ENCODE assay signal across 27 mouse cellular contexts in genomic region chr13:81840646-81841045, GRCm38 (mm10).
"Had no signal": no experiment of that assay in that cellular context is flagged by ENCODE, and none has a peak within 500 bp of the region (broad histone marks: within the 10 kb centered on the region; RNA-seq: fewer than 3 reads in every experiment).

No protein-coding gene starts in this region.

- H3K9ac ChIP-seq: heart, embryonic 12.5 days; hindbrain, embryonic 12.5 days; hindbrain, embryonic 14.5 days; intestine, embryonic 15.5 days; limb, embryonic 13.5 days; limb, embryonic 15.5 days; liver, embryonic 12.5 days; liver, embryonic 14.5 days had no signal

- H3K4me1 ChIP-seq: heart, embryonic 10.5 days; heart, embryonic 12.5 days; hindbrain, embryonic 10.5 days; hindbrain, embryonic 12.5 days; intestine, embryonic 15.5 days; limb, embryonic 13.5 days; limb, embryonic 15.5 days; liver, embryonic 12.5 days had no signal

- H3K4me2 ChIP-seq: heart, embryonic 12.5 days; hindbrain, embryonic 12.5 days; hindbrain, embryonic 14.5 days; intestine, embryonic 15.5 days; limb, embryonic 13.5 days; limb, embryonic 15.5 days; liver, embryonic 12.5 days had no signal

- H3K27ac ChIP-seq: gastrocnemius, adult 2 months; heart, embryonic 10.5 days; hindbrain, embryonic 10.5 days; hindbrain, embryonic 12.5 days; hindbrain, embryonic 14.5 days; intestine, embryonic 15.5 days; kidney, postnatal 0 days; layer of hippocampus, adult 2 months; limb, embryonic 13.5 days; limb, embryonic 15.5 days; liver, embryonic 12.5 days; liver, embryonic 14.5 days had no signal

- H3K36me3 ChIP-seq: heart, embryonic 10.5 days; heart, embryonic 12.5 days; hindbrain, embryonic 10.5 days; hindbrain, embryonic 12.5 days; intestine, embryonic 15.5 days; limb, embryonic 13.5 days; limb, embryonic 15.5 days; liver, embryonic 12.5 days had no signal

- H3K9me3 ChIP-seq: heart, embryonic 10.5 days; heart, embryonic 12.5 days; hindbrain, embryonic 10.5 days; hindbrain, embryonic 12.5 days; intestine, embryonic 15.5 days; limb, embryonic 13.5 days; limb, embryonic 15.5 days; liver, embryonic 12.5 days had no signal

- H3K4me3 ChIP-seq: gastrocnemius, adult 2 months; heart, embryonic 10.5 days; heart, embryonic 12.5 days; hindbrain, embryonic 10.5 days; hindbrain, embryonic 12.5 days; intestine, embryonic 15.5 days; layer of hippocampus, adult 2 months; limb, embryonic 13.5 days; limb, embryonic 15.5 days; liver, embryonic 12.5 days had no signal

- ATAC-seq: hindbrain, embryonic 16.5 days; inflammation-experienced regulatory T-cells, adult 6 months; intestine, embryonic 15.5 days; intestine, postnatal 0 days; liver, embryonic 12.5 days had no signal

- DNase-seq: gastrocnemius, adult 2 months; gastrocnemius, postnatal 10 days; gastrocnemius, postnatal 25 days; heart, postnatal 10 days; heart, postnatal 4 days; kidney, adult 18-20 months; kidney, adult 8-10 months; kidney, postnatal 25 days; kidney, postnatal 4 days; layer of hippocampus, adult 9-11 months; layer of hippocampus, postnatal 36 days; left cerebral cortex, postnatal 4 days had no signal

- H3K27me3 ChIP-seq: heart, embryonic 12.5 days; hindbrain, embryonic 12.5 days; intestine, embryonic 15.5 days; limb, embryonic 13.5 days; limb, embryonic 15.5 days; liver, embryonic 12.5 days had no signal
